Mouse (Mus musculus): ENCODE data around the gene Tceal7. TPM values are rescaled to one million over a fixed set of nuclear protein-coding genes. Genes with fewer than 3 reads are reported as not detected.
A peak's percentile ranks its signal among the peaks of the same experiment; 100 is the strongest.
"Not testable (repeated sequence)": the region's sequence is repeated elsewhere in the genome, so short reads cannot be mapped to it uniquely, and the experiment has no call there.

Gene Tceal7
- polyA plus RNA-seq (2015; fragmentation: Nextera tagmentation; extraction: Ambion mirVana), result 7.4 and 21.7 TPM in 2 replicates

- H3K4me2 ChIP-seq (ENCODE audit: low read depth, low read length), result peak within 1 kb of the TSS; percentile 43
- not testable (repeated sequence) for H3K9me3 ChIP-seq (ENCODE audit: control insufficient read depth, low read length); H3K27ac ChIP-seq (ENCODE audit: low read length); H3K4me1 ChIP-seq (replicated peaks; ENCODE audit: control insufficient read depth, insufficient read depth, low read length); H3K9ac ChIP-seq (ENCODE audit: low read length); H3K36me3 ChIP-seq (ENCODE audit: control insufficient read depth, insufficient read depth, low read length); H3K27me3 ChIP-seq (ENCODE audit: control insufficient read depth, insufficient read depth, low read depth, low read length)
- H3K4me3 ChIP-seq (ENCODE audit: low read length), result peak within 1 kb of the TSS; percentile 35
- peak; percentile 90 for ATAC-seq (ENCODE audit: low read depth)
- WGBS, result 29% methylated on average over 9 of the region's 67 CpGs
Measured at GRCm38 (mm10) chrX:136214729-136215677, at the start of gene Tceal7, which contains the start of gene Bex1. Gene Tceal7, plus strand, starts transcription at chrX:136214779. Gene Bex1, minus strand, starts transcription at chrX:136215513.

- 39% methylated on average over 10 of the region's 10 CpGs for WGBS
- Histone ChIP-seq H3K4me2 (ENCODE audit: low read depth, low read length) (peak overlapping the region; percentile 46), H3K4me1 (replicated peaks; ENCODE audit: control insufficient read depth, insufficient read depth, low read length) (no peaks in the 10 kb centered on the region), H3K27me3 (ENCODE audit: control insufficient read depth, insufficient read depth, low read depth, low read length) (no peaks in the 10 kb centered on the region), H3K4me3 (ENCODE audit: low read length) (peak overlapping the region; percentile 56), H3K9ac (ENCODE audit: low read length) (no peak overlapping the region), H3K9me3 (ENCODE audit: control insufficient read depth, low read length) (no peaks in the 10 kb centered on the region), H3K36me3 (ENCODE audit: control insufficient read depth, insufficient read depth, low read length) (peaks cover 5% of the 10 kb centered on the region; the same call in 1 of the 2 replicates), H3K27ac (ENCODE audit: low read length) (no peak overlapping the region)
- ATAC-seq (ENCODE audit: low read depth), result no peak
Measured at GRCm38 (mm10) chrX:136170625-136171024, 44.0 kb upstream of the Tceal7 start.

- Histone ChIP-seq H3K9me3 (ENCODE audit: control insufficient read depth, low read length) (no peaks in the 10 kb centered on the region), H3K27me3 (ENCODE audit: control insufficient read depth, insufficient read depth, low read depth, low read length) (no peaks in the 10 kb centered on the region), H3K4me1 (replicated peaks; ENCODE audit: control insufficient read depth, insufficient read depth, low read length) (no peaks in the 10 kb centered on the region), H3K9ac (ENCODE audit: low read length) (peak overlapping the region; percentile 74), H3K27ac (ENCODE audit: low read length) (peak overlapping the region; percentile 85), H3K36me3 (ENCODE audit: control insufficient read depth, insufficient read depth, low read length) (peaks cover 5% of the 10 kb centered on the region; the same call in 1 of the 2 replicates), H3K4me3 (ENCODE audit: low read length) (peak overlapping the region; percentile 56), H3K4me2 (ENCODE audit: low read depth, low read length) (peak overlapping the region; percentile 46)
- WGBS, result 16% methylated on average over 24 of the region's 24 CpGs
- ATAC-seq (ENCODE audit: low read depth), result peak; percentile 78
Measured at GRCm38 (mm10) chrX:136171189-136172117, 43.1 kb upstream of the Tceal7 start.

GRCm38 (mm10) chrX:136172118-136172551, 42.4 kb upstream of the Tceal7 start, which contains the start of gene Tceal8:
Gene Tceal8, minus strand, starts transcription at chrX:136172342.
- Histone ChIP-seq H3K9ac (ENCODE audit: low read length) (peak within 1 kb of the TSS; percentile 74), H3K36me3 (ENCODE audit: control insufficient read depth, insufficient read depth, low read length) (peaks cover 5% of the 10 kb centered on the region; the same call in 1 of the 2 replicates), H3K9me3 (ENCODE audit: control insufficient read depth, low read length) (no peaks in the 10 kb centered on the region), H3K4me2 (ENCODE audit: low read depth, low read length) (peak within 1 kb of the TSS; percentile 57), H3K4me1 (replicated peaks; ENCODE audit: control insufficient read depth, insufficient read depth, low read length) (no peaks in the 10 kb centered on the region), H3K4me3 (ENCODE audit: low read length) (peak within 1 kb of the TSS; percentile 56), H3K27ac (ENCODE audit: low read length) (peak within 1 kb of the TSS; percentile 85), H3K27me3 (ENCODE audit: control insufficient read depth, insufficient read depth, low read depth, low read length) (no peaks in the 10 kb centered on the region)
- 18% methylated on average over 10 of the region's 10 CpGs for WGBS
- ATAC-seq (ENCODE audit: low read depth), result peak; percentile 97

GRCm38 (mm10) chrX:136172786-136173185, 41.8 kb upstream of the Tceal7 start:
- H3K9ac ChIP-seq (ENCODE audit: low read length), result peak overlapping the region; percentile 51
- WGBS, result 22% methylated on average over 10 of the region's 10 CpGs

GRCm38 (mm10) chrX:136180897-136181553, 33.6 kb upstream of the Tceal7 start:
- H3K4me1 ChIP-seq (replicated peaks; ENCODE audit: control insufficient read depth, insufficient read depth, low read length), result no peaks in the 10 kb centered on the region
- H3K27me3 ChIP-seq (ENCODE audit: control insufficient read depth, insufficient read depth, low read depth, low read length), result no peaks in the 10 kb centered on the region
- ATAC-seq (ENCODE audit: low read depth), result peak; percentile 71; the same call in 1 of the 2 replicates
- H3K4me3 ChIP-seq (ENCODE audit: low read length), result no peak overlapping the region
- H3K9me3 ChIP-seq (ENCODE audit: control insufficient read depth, low read length), result no peaks in the 10 kb centered on the region
- H3K9ac ChIP-seq (ENCODE audit: low read length), result no peak overlapping the region
- H3K27ac ChIP-seq (ENCODE audit: low read length), result no peak overlapping the region
- no peaks in the 10 kb centered on the region for H3K36me3 ChIP-seq (ENCODE audit: control insufficient read depth, insufficient read depth, low read length)
- H3K4me2 ChIP-seq (ENCODE audit: low read depth, low read length), result no peak overlapping the region
- 28% methylated on average over 11 of the region's 11 CpGs for WGBS

More at GRCm38 (mm10) chrX:136172786-136173185, 41.8 kb upstream of the Tceal7 start:
- H3K27me3 ChIP-seq (ENCODE audit: control insufficient read depth, insufficient read depth, low read depth, low read length), result no peaks in the 10 kb centered on the region
- H3K27ac ChIP-seq (ENCODE audit: low read length), result peak overlapping the region; percentile 43; the same call in 1 of the 2 replicates
- peak overlapping the region; percentile 57 for H3K4me2 ChIP-seq (ENCODE audit: low read depth, low read length)
- H3K4me3 ChIP-seq (ENCODE audit: low read length), result peak overlapping the region; percentile 56
- no peak for ATAC-seq (ENCODE audit: low read depth)
- H3K9me3 ChIP-seq (ENCODE audit: control insufficient read depth, low read length), result no peaks in the 10 kb centered on the region
- no peaks in the 10 kb centered on the region for H3K4me1 ChIP-seq (replicated peaks; ENCODE audit: control insufficient read depth, insufficient read depth, low read length)
- peaks cover 5% of the 10 kb centered on the region; the same call in 1 of the 2 replicates for H3K36me3 ChIP-seq (ENCODE audit: control insufficient read depth, insufficient read depth, low read length)

GRCm38 (mm10) chrX:136183107-136183506, 31.5 kb upstream of the Tceal7 start:
- WGBS, result 70% methylated on average over 1 of the region's 1 CpGs
- no peaks in the 10 kb centered on the region for H3K9me3 ChIP-seq (ENCODE audit: control insufficient read depth, low read length)
- H3K4me2 ChIP-seq (ENCODE audit: low read depth, low read length), result no peak overlapping the region
- no peak overlapping the region for H3K27ac ChIP-seq (ENCODE audit: low read length)
- H3K9ac ChIP-seq (ENCODE audit: low read length), result no peak overlapping the region
- H3K4me1 ChIP-seq (replicated peaks; ENCODE audit: control insufficient read depth, insufficient read depth, low read length), result no peaks in the 10 kb centered on the region
- no peaks in the 10 kb centered on the region for H3K27me3 ChIP-seq (ENCODE audit: control insufficient read depth, insufficient read depth, low read depth, low read length)
- no peak for ATAC-seq (ENCODE audit: low read depth)
- no peak overlapping the region for H3K4me3 ChIP-seq (ENCODE audit: low read length)
- H3K36me3 ChIP-seq (ENCODE audit: control insufficient read depth, insufficient read depth, low read length), result no peaks in the 10 kb centered on the region

GRCm38 (mm10) chrX:136195193-136195944, 19.2 kb upstream of the Tceal7 start:
- H3K4me1 ChIP-seq (replicated peaks; ENCODE audit: control insufficient read depth, insufficient read depth, low read length), result no peaks in the 10 kb centered on the region
- no peak overlapping the region for H3K9ac ChIP-seq (ENCODE audit: low read length)
- 76% methylated on average over 16 of the region's 16 CpGs for WGBS
- no peak overlapping the region for H3K27ac ChIP-seq (ENCODE audit: low read length)
- ATAC-seq (ENCODE audit: low read depth), result no peak
- H3K9me3 ChIP-seq (ENCODE audit: control insufficient read depth, low read length), result no peaks in the 10 kb centered on the region
- H3K4me2 ChIP-seq (ENCODE audit: low read depth, low read length), result no peak overlapping the region
- H3K36me3 ChIP-seq (ENCODE audit: control insufficient read depth, insufficient read depth, low read length), result no peaks in the 10 kb centered on the region
- H3K4me3 ChIP-seq (ENCODE audit: low read length), result no peak overlapping the region
- no peaks in the 10 kb centered on the region for H3K27me3 ChIP-seq (ENCODE audit: control insufficient read depth, insufficient read depth, low read depth, low read length)
